Mouse (Mus musculus): ENCODE measurements around the gene Dync1li2. TPM values are rescaled to one million over a fixed set of nuclear protein-coding genes. Genes with fewer than 3 reads are reported as not detected.

Gene Dync1li2
- total RNA-seq, 2 experiments from 2014 or later, result 14.7 to 46.5 TPM

GRCm38 (mm10) chr8:104383977-104384376, 58.9 kb downstream of the Dync1li2 start:
- ATAC-seq (replicated peaks; ENCODE audit: poor library complexity), result peak; percentile 69

DNA sequence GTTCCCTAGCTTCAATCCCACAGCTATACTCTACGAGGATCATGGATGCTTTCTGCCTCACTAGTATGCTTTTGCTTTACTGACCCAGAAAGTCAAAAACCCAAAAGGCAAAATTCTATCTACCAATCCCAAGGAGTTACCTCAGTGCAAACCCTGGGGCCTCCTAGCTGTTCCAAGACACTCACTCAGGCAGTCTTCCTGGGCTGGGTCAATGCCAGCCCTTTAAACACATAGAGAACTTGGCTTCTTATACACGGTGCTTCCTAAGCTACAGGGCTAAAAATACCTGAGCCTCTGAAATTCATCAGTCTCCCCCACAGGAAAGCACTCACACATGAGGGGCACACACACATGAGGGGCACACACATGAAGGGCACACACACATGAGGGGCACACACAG, 59.6 kb downstream of the Dync1li2 start:
- no peak for ATAC-seq (replicated peaks; ENCODE audit: poor library complexity)

GRCm38 (mm10) chr8:104380961-104381411, 61.9 kb downstream of the Dync1li2 start:
- no peak for ATAC-seq (replicated peaks; ENCODE audit: poor library complexity)

DNA sequence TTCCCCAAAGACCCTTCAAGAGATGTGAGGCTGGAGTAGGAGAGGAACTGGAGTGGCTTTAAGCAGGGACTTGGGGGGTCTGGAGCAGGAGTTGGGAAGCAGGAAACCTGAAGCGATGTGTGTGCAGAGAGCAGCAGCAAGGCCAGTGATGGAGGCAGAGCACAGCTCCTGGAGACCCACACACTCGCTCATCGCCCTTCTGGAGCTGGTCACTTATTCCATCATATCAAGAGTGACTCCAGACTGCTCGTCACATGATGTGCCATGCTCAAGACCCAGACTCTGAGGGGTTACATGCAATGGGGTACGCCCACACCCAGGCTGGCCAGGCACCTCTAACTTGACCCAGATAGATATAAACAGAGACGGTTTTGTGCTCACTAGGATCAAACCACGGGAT, 62.6 kb downstream of the Dync1li2 start:
- ATAC-seq (replicated peaks; ENCODE audit: poor library complexity), result no peak

DNA sequence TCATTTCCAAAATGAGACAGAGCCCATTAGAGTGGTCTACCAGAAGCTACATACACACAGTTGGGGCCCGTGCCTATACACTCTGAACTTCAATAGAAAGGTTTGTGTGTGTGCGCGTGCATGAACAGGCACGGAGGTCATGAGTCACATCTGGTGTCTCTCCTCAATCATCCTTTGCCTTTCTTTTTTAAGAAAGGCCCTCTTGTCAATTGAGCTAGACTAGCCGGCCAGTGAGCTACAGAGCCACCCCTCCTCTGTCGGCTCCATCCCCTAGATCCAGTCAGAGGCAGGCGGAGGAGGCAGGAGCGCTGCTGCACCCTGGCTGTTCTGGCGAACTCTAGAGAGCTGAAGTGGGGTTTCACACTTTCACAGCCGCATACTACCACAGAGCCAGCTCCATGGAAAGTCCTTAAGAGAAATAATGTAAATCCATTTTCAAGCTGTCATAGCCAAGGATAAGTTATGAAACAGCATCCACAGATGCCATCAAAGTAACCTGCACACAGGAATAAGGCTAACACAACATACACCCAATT, 63.5 kb downstream of the Dync1li2 start:
- no peak for ATAC-seq (replicated peaks; ENCODE audit: poor library complexity)

DNA sequence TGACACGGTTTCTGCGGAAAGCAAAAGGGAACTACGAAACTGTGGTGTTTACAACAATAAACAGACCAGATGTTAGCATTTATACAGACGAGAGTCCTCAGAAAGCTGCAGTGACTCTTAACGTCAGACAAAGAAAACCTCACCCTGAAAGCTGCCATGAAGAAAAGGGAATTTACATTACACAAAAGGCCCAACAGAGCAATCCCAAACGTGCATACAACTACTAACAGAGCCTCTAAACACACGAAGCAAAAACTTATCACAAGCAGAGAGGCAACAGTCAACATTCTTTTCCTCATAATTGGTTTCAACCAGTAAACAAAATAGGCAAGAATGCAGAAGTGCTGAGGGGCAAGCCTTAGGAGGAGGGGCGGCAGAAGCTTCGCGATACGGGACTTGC, 66.2 kb downstream of the Dync1li2 start:
- no peak for ATAC-seq (replicated peaks; ENCODE audit: poor library complexity)

DNA sequence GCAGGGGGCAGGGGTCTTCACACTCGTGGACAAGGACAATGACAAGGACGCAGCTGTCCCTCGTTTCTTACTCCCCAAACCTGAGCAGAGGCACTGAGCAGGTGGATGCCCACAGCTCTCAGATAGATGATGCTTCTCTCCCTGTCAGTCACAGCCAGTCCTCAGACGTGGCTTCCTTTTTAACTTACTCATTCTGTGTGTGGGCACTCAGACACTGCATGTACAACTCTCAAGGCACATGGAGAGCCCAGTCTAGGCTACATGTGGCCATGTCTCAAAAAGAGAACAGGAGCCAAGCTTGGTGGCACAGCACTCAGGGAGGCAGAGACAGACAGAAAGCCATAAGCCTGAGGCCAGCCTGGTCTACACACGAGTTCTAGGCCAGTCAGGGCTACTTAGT, 66.9 kb downstream of the Dync1li2 start:
- ATAC-seq (replicated peaks; ENCODE audit: poor library complexity), result no peak

- ATAC-seq (replicated peaks; ENCODE audit: poor library complexity), result no peak
Observed at GRCm38 (mm10) chr8:104374864-104375846, 67.7 kb downstream of the Dync1li2 start.

- ATAC-seq (replicated peaks; ENCODE audit: poor library complexity), result no peak
Observed at GRCm38 (mm10) chr8:104374269-104374668, 68.6 kb downstream of the Dync1li2 start.

- peak; percentile 39 for ATAC-seq (replicated peaks; ENCODE audit: poor library complexity)
Observed at GRCm38 (mm10) chr8:104373779-104374178, 69.1 kb downstream of the Dync1li2 start.

DNA sequence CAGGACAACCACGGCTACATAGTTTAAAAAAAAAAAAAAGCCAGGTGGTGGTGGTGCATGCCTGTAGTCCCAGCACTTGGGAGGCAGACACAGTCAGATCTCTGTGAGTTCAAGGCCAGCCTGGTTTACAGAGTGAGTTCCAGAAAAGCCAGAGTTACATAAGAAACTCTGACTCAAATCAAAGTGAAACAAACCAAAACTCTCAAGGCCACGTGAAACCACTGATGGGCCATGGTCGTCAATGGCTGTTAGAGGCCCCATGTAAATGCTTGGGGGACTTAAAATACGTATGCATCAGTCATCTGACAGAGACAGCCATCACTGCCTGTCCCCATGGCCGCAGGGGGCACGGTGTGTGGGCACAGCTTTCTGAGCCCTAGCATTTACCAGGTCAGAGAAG, 71.7 kb downstream of the Dync1li2 start:
- ATAC-seq (replicated peaks; ENCODE audit: poor library complexity), result no peak

GRCm38 (mm10) chr8:104370071-104370470, 72.8 kb downstream of the Dync1li2 start:
- no peak for ATAC-seq (replicated peaks; ENCODE audit: poor library complexity)

DNA sequence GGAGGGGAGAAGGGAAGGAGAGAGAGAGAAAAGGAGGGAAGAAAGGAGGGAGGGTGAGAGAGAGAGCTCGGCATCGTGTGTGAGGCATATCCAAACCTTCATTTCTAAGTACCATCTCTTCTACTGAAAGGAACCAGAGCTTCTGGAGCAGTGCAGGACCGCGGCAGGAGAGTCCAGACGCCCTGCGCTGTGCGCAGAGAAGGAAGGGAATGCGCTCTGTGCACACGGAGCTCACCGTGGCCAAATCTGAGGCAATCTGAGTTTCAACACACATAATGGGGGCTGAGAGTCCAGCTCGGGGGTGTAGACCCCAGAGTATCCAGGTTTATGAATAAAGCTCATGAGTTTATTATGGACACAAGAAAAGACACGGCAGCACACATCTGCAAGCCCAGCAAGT, 73.3 kb downstream of the Dync1li2 start:
- no peak for ATAC-seq (replicated peaks; ENCODE audit: poor library complexity)

Other genes with a start within 250 kb of the Dync1li2 start
- 16.5 and 16.9 TPM in 2 replicates for gene Tk2, start 194.5 kb downstream of the Dync1li2 start, total RNA-seq (2015)
- 11.7 and 11.9 TPM in 2 replicates for gene Tk2, start 194.5 kb downstream of the Dync1li2 start, total RNA-seq (2017)
- 54.0 and 54.9 TPM in 2 replicates for gene Cklf, start 192.2 kb downstream of the Dync1li2 start, total RNA-seq (2015)
- gene Cklf, start 192.2 kb downstream of the Dync1li2 start, total RNA-seq (2017), result 14.7 and 21.2 TPM in 2 replicates
- gene Cmtm2a, start 149.9 kb downstream of the Dync1li2 start, total RNA-seq (2015), result not detected in 2 replicates
- gene Cmtm2a, start 149.9 kb downstream of the Dync1li2 start, total RNA-seq (2017), result not detected in 2 replicates
- gene Gm45711, start 133.0 kb downstream of the Dync1li2 start, total RNA-seq (2015), result not detected in 2 replicates
- not detected in 2 replicates for gene Gm45711, start 133.0 kb downstream of the Dync1li2 start, total RNA-seq (2017)
- not detected in 2 replicates for gene Cmtm1, start 132.9 kb downstream of the Dync1li2 start, total RNA-seq (2015)
- not detected in 2 replicates for gene Cmtm1, start 132.9 kb downstream of the Dync1li2 start, total RNA-seq (2017)
- gene Gm11020, start 121.5 kb downstream of the Dync1li2 start, total RNA-seq (2015), result not detected in 2 replicates
- gene Gm11020, start 121.5 kb downstream of the Dync1li2 start, total RNA-seq (2017), result not detected in 2 replicates
- gene Cmtm2b, start 120.8 kb downstream of the Dync1li2 start, total RNA-seq (2015), result not detected in 2 replicates
- not detected in 2 replicates for gene Cmtm2b, start 120.8 kb downstream of the Dync1li2 start, total RNA-seq (2017)
- gene Cmtm3, start 103.6 kb downstream of the Dync1li2 start, total RNA-seq (2015), result 28.2 and 39.9 TPM in 2 replicates
- gene Cmtm3, start 103.6 kb downstream of the Dync1li2 start, total RNA-seq (2017), result 12.0 and 21.6 TPM in 2 replicates
- 0.79 and 0.85 TPM in 2 replicates for gene Cmtm4, start 47.2 kb downstream of the Dync1li2 start, total RNA-seq (2015)
- 0.84 and 0.87 TPM in 2 replicates for gene Cmtm4, start 47.2 kb downstream of the Dync1li2 start, total RNA-seq (2017)
- not detected in 2 replicates for gene Terb1, start 66.9 kb upstream of the Dync1li2 start, total RNA-seq (2015)
- gene Terb1, start 66.9 kb upstream of the Dync1li2 start, total RNA-seq (2017), result not detected in 2 replicates
- 60.1 and 69.1 TPM in 2 replicates for gene Nae1, start 91.6 kb upstream of the Dync1li2 start, total RNA-seq (2015)
- gene Nae1, start 91.6 kb upstream of the Dync1li2 start, total RNA-seq (2017), result 74.4 and 88.3 TPM in 2 replicates
- gene Car7, start 91.6 kb upstream of the Dync1li2 start, total RNA-seq (2015), result not detected in 2 replicates
- 0.07 and 0.33 TPM in 2 replicates for gene Car7, start 91.6 kb upstream of the Dync1li2 start, total RNA-seq (2017)
- gene Pdp2, start 148.4 kb upstream of the Dync1li2 start, total RNA-seq (2015), result 8.8 and 9.3 TPM in 2 replicates
- gene Pdp2, start 148.4 kb upstream of the Dync1li2 start, total RNA-seq (2017), result 7.2 and 9.2 TPM in 2 replicates
- gene Cdh16, start 181.3 kb upstream of the Dync1li2 start, total RNA-seq (2015), result not detected in 2 replicates
- not detected in 2 replicates for gene Cdh16, start 181.3 kb upstream of the Dync1li2 start, total RNA-seq (2017)
- gene Rrad, start 188.3 kb upstream of the Dync1li2 start, total RNA-seq (2015), result 0.76 and 1.2 TPM in 2 replicates
- 1.5 and 1.9 TPM in 2 replicates for gene Rrad, start 188.3 kb upstream of the Dync1li2 start, total RNA-seq (2017)
- 12.0 and 15.7 TPM in 2 replicates for gene Ciao2b, start 198.9 kb upstream of the Dync1li2 start, total RNA-seq (2015)
- 20.7 and 22.1 TPM in 2 replicates for gene Ciao2b, start 198.9 kb upstream of the Dync1li2 start, total RNA-seq (2017)